In the genomic region with DNA sequence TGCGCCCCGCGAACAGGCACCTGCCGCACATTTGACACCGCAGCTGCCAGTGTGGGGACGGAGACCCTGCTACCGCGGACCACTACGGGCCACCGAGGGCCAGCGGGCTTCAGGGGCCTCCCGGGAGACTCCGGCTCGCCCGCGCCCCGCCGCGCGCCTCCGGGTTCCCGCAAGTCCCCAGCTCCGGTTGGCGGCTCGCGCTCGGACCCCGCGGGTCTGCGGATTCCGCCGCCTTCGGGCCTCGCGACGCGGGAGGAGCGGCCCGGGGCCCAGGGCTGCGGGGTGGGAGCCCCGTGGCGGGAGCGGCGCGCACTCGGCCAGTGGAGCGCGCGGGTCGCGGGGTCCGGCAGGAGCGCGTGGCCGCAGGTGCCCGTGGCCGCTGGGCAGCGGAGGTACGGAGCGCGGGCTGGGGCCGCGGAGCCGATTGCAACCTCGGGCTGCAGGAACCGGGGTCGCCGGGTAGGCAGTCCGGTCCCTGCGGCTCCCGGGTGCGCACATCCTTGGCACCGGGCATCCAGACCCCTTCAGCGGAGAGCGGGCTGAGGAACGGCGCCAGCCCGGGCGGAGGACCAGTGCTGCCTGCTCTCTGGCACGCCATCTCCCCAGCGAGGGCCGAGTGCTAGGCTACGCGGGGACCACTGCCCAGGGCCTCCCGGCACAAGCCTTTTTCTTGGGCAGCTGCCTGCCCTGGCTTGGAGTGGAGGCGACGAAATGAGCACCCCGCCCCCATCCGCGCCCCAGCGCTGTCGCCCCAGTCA, we compare ENCODE assay signal across 9 mouse cellular contexts. TPM values are rescaled to one million over a fixed set of nuclear protein-coding genes. Genes with fewer than 3 reads are reported as not detected.
DNase-seq lines count a peak whose midpoint lies in the region; ATAC-seq and TF ChIP-seq lines count a peak whose summit lies in the region.
"Had no signal": no experiment of that assay in that cellular context is flagged by ENCODE, and none has a peak within 500 bp of the region (broad histone marks: within the 10 kb centered on the region; RNA-seq: fewer than 3 reads in every experiment).

No protein-coding gene starts in this region.

- peak; percentile 31 for DNase-seq in lung, embryonic 14.5 days
- no peak for DNase-seq in lung, postnatal 36 days
- peak; percentile 36 for DNase-seq in forebrain, embryonic 10.5 days (ENCODE audit: extremely low spot score, low spot score)
- no peak for DNase-seq in liver, embryonic 14.5 days (ENCODE audit: low read depth in 3 of 3, low spot score in 3 of 3)
- peak; percentile 49 to 55 for DNase-seq in right cerebral cortex, postnatal 10 days (ENCODE audit: low spot score in 2 of 2)

- peak overlapping the region; percentile 54 for H3K4me3 ChIP-seq in lung, embryonic 14.5 days (ENCODE audit: low read depth, low read length)
- H3K4me3 ChIP-seq in forebrain, embryonic 10.5 days = peak overlapping the region; percentile 74
- peak overlapping the region; percentile 53 for H3K4me3 ChIP-seq in intestine, embryonic 15.5 days (replicated peaks)
- H3K4me3 ChIP-seq in liver, embryonic 14.5 days (ENCODE audit: insufficient read depth in 1 of 2, low read depth in 2 of 2, low read length in 2 of 2) = peak overlapping the region; percentile 15 to 37

- no peaks in the 10 kb centered on the region for H3K36me3 ChIP-seq in lung, embryonic 14.5 days (ENCODE audit: insufficient read depth)
- H3K36me3 ChIP-seq in forebrain, embryonic 10.5 days (replicated peaks) = no peaks in the 10 kb centered on the region
- H3K36me3 ChIP-seq in intestine, embryonic 15.5 days = no peaks in the 10 kb centered on the region
- H3K36me3 ChIP-seq in liver, embryonic 14.5 days (replicated peaks; ENCODE audit: control insufficient read depth, insufficient read depth, low read depth) = no peaks in the 10 kb centered on the region

- H3K27me3 ChIP-seq in lung, embryonic 14.5 days (ENCODE audit: insufficient read depth, low read length) = peaks cover 49% of the 10 kb centered on the region
- peaks cover 70% of the 10 kb centered on the region for H3K27me3 ChIP-seq in forebrain, embryonic 10.5 days (ENCODE audit: poor library complexity, severe bottlenecking)
- peaks cover 44% of the 10 kb centered on the region for H3K27me3 ChIP-seq in intestine, embryonic 15.5 days (replicated peaks)
- peaks cover 40% of the 10 kb centered on the region for H3K27me3 ChIP-seq in liver, embryonic 14.5 days (ENCODE audit: control insufficient read depth, insufficient read depth, low read length)

- no peaks in the 10 kb centered on the region for H3K9me3 ChIP-seq in lung, embryonic 14.5 days (ENCODE audit: low read depth, low read length)
- no peaks in the 10 kb centered on the region for H3K9me3 ChIP-seq in forebrain, embryonic 10.5 days
- H3K9me3 ChIP-seq in intestine, embryonic 15.5 days = no peaks in the 10 kb centered on the region
- H3K9me3 ChIP-seq in liver, embryonic 14.5 days (ENCODE audit: control insufficient read depth, low read length) = no peaks in the 10 kb centered on the region

- peak overlapping the region; percentile 98 for H3K4me2 ChIP-seq in lung, embryonic 14.5 days
- H3K4me2 ChIP-seq in intestine, embryonic 15.5 days (replicated peaks) = peak overlapping the region; percentile 99
- H3K4me2 ChIP-seq in liver, embryonic 14.5 days (ENCODE audit: low read depth) = peak overlapping the region; percentile 37

- no peak for TF ChIP-seq EP300 in liver, embryonic 14.5 days (IDR thresholded peaks at IDR 0.05; ENCODE audit: low read depth)

- H3K4me1 ChIP-seq in lung, embryonic 14.5 days (ENCODE audit: insufficient read depth) = peaks cover 13% of the 10 kb centered on the region
- H3K4me1 ChIP-seq in forebrain, embryonic 10.5 days = peaks cover 18% of the 10 kb centered on the region
- peaks cover 16% of the 10 kb centered on the region for H3K4me1 ChIP-seq in intestine, embryonic 15.5 days (replicated peaks)
- no peaks in the 10 kb centered on the region for H3K4me1 ChIP-seq in liver, embryonic 14.5 days (replicated peaks; ENCODE audit: control insufficient read depth in 2 of 2, insufficient read depth in 2 of 2, low read length in 1 of 2)

- peak; percentile 58 for ATAC-seq in lung, embryonic 14.5 days (ENCODE audit: insufficient read depth)
- peak; percentile 21 for ATAC-seq in cerebellum, adult (ENCODE audit: insufficient number of reproducible peaks, low FRiP score, low TSS enrichment)
- ATAC-seq in intestine, embryonic 15.5 days = peak; percentile 62
- no peak for ATAC-seq in liver, embryonic 14.5 days (ENCODE audit: insufficient read depth)
- no peak; the same call in 1 of the 2 replicates for ATAC-seq in megakaryocyte progenitor cell, adult 5-6 weeks (replicated peaks; ENCODE audit: poor library complexity)

- H3K27ac ChIP-seq in lung, embryonic 14.5 days (ENCODE audit: low read depth) = no peak overlapping the region
- peak overlapping the region; percentile 51; the same call in 1 of the 2 replicates for H3K27ac ChIP-seq in forebrain, embryonic 10.5 days
- H3K27ac ChIP-seq in intestine, embryonic 15.5 days = no peak overlapping the region
- no peak overlapping the region for H3K27ac ChIP-seq in liver, embryonic 14.5 days
- H3K27ac ChIP-seq: macrophage had no signal

- no peak for TF ChIP-seq CTCF in lung, embryonic 14.5 days (IDR thresholded peaks at IDR 0.05; ENCODE audit: low read depth)
- no peak for TF ChIP-seq CTCF in liver, embryonic 14.5 days (IDR thresholded peaks at IDR 0.05; ENCODE audit: low read depth)

- peak overlapping the region; percentile 38 for H3K9ac ChIP-seq in lung, embryonic 14.5 days
- peak overlapping the region; percentile 36 for H3K9ac ChIP-seq in intestine, embryonic 15.5 days
- no peak overlapping the region for H3K9ac ChIP-seq in liver, embryonic 14.5 days (replicated peaks)

- under 1% methylated on average over 83 of the region's 92 CpGs for WGBS in lung, embryonic 14.5 days
- under 1% methylated on average over 92 of the region's 92 CpGs for WGBS in forebrain, embryonic 10.5 days
- under 1% methylated on average over 92 of the region's 92 CpGs for WGBS in intestine, embryonic 15.5 days
- WGBS in liver, embryonic 14.5 days (ENCODE audit: insufficient replicate concordance) = 2% methylated on average over 89 of the region's 92 CpGs

RNA-seq across cellular contexts. Expression of gene Ankrd34b, which starts 0.8 kb away (rescaled TPM):
- 0.34 and 0.57 TPM in 2 replicates for polyA plus RNA-seq in lung, embryonic 14.5 days (2014; fragmentation: Nextera tagmentation; extraction: Ambion mirVana)
- 0.05 TPM in 2 replicates for polyA plus RNA-seq in forebrain, embryonic 10.5 days (2016; fragmentation: Nextera tagmentation; extraction: Ambion mirVana)
- polyA plus RNA-seq in intestine, embryonic 15.5 days (2015; fragmentation: Nextera tagmentation; extraction: Ambion mirVana) = 0.10 and 0.11 TPM in 2 replicates
- not detected in 2 replicates for polyA plus RNA-seq in liver, embryonic 14.5 days (2012; rRNA removed)
- polyA plus RNA-seq in liver, embryonic 14.5 days (2014; fragmentation: Nextera tagmentation; extraction: Ambion mirVana) = not detected in 2 replicates
- total RNA-seq in megakaryocyte progenitor cell, adult 5-6 weeks (2015) = not detected in 2 replicates
- total RNA-seq in megakaryocyte progenitor cell, adult 5-6 weeks (2017) = 0.03 TPM in 1 of 2 replicates, not detected in the other
- polyA plus RNA-seq: macrophage had no signal

RNA-seq across cellular contexts. Expression of gene Fam151b, which starts 57.3 kb away (rescaled TPM):
- 0.37 TPM in 1 of 2 replicates, not detected in the other for polyA plus RNA-seq in lung, embryonic 14.5 days (2014; fragmentation: Nextera tagmentation; extraction: Ambion mirVana)
- polyA plus RNA-seq in forebrain, embryonic 10.5 days (2016; fragmentation: Nextera tagmentation; extraction: Ambion mirVana) = 0.24 TPM in 1 of 2 replicates, not detected in the other
- polyA plus RNA-seq in intestine, embryonic 15.5 days (2015; fragmentation: Nextera tagmentation; extraction: Ambion mirVana) = 0.14 TPM in 1 of 2 replicates, not detected in the other
- 1.4 TPM in 2 replicates for polyA plus RNA-seq in liver, embryonic 14.5 days (2012; rRNA removed)
- not detected in 2 replicates for polyA plus RNA-seq in liver, embryonic 14.5 days (2014; fragmentation: Nextera tagmentation; extraction: Ambion mirVana)
- total RNA-seq in megakaryocyte progenitor cell, adult 5-6 weeks (2015) = 7.2 and 9.1 TPM in 2 replicates
- total RNA-seq in megakaryocyte progenitor cell, adult 5-6 weeks (2017) = 5.6 and 7.1 TPM in 2 replicates

Comparison
In these comparisons a context has a peak if more than half of its experiments do, and no peak if none do; other contexts are left out.
1. DNase-seq: peak in lung, embryonic 14.5 days (single experiment), forebrain, embryonic 10.5 days (single experiment) and right cerebral cortex, postnatal 10 days (2 of 2); none in lung, postnatal 36 days (single experiment) and liver, embryonic 14.5 days (0 of 3).
2. ATAC-seq: peak in lung, embryonic 14.5 days (single experiment), cerebellum, adult (single experiment) and intestine, embryonic 15.5 days (single experiment); none in liver, embryonic 14.5 days (single experiment) and megakaryocyte progenitor cell, adult 5-6 weeks (single experiment).
3. H3K4me2 ChIP-seq: peak in every context shown above with its lines; median percentile 99 in intestine, embryonic 15.5 days; 98 in lung, embryonic 14.5 days; 37 in liver, embryonic 14.5 days.
4. Peak in every context shown above with its lines, with median percentiles within 50 percentile points of each other: H3K4me3 ChIP-seq.